Mouse (Mus musculus) lung, postnatal 0 days (tissue): ENCODE measurements at regions not wholly inside any gene's neighbourhood (a gene's known extent, or its start where the extent isn't known, plus 50 kb on each side); places are given as distances from the start of the nearest gene placed in this dataset.

Experiments used
- ATAC-seq: fragments of 200-750 bp; cut with Nextera tagmentation; 2 replicates; pipeline ENCODE4 v1.8.0; 2017; ENCODE audit warnings: moderate library complexity
- DNase-seq: peaks from one replicate; pipeline ENCODE4 v3.0.0-alpha.2; 2016; ENCODE audit warnings: low spot score
- H3K27ac ChIP-seq: fragments of 300-500 bp; sonication (generic); 2 replicates; pipeline ENCODE4 v1.5.1; 2014; ENCODE audit warnings: antibody characterized with exemption, mild to moderate bottlenecking, low read length, mixed read lengths
- H3K27me3 ChIP-seq: fragments of 300-500 bp; sonication (generic); replicated peaks from 2 replicates; pipeline ENCODE4 v1.6.1; 2014; ENCODE audit warnings: low read length, mixed read lengths; ENCODE audit not compliant: insufficient read depth
- H3K36me3 ChIP-seq: fragments of 300-500 bp; sonication (generic); 2 replicates; pipeline ENCODE4 v1.6.1; 2014; ENCODE audit warnings: low read length, mixed read lengths; ENCODE audit not compliant: insufficient read depth
- H3K4me1 ChIP-seq: fragments of 300-500 bp; sonication (generic); 2 replicates; pipeline ENCODE4 v1.6.1; 2014; ENCODE audit warnings: antibody characterized with exemption, low read depth, low read length, mixed read lengths; ENCODE audit not compliant: insufficient read depth
- H3K4me2 ChIP-seq: fragments of 300-500 bp; sonication (generic); replicated peaks from 2 replicates; pipeline ENCODE4 v1.6.1; 2014; ENCODE audit warnings: low read depth, mild to moderate bottlenecking, low read length, moderate library complexity, mixed read lengths
- H3K4me3 ChIP-seq: fragments of 300-500 bp; sonication (generic); 2 replicates; pipeline ENCODE4 v1.5.1; 2014; ENCODE audit warnings: low read depth, low read length
- H3K9ac ChIP-seq: fragments of 300-500 bp; sonication (generic); replicated peaks from 2 replicates; pipeline ENCODE4 v1.6.1; 2014; ENCODE audit warnings: low read depth, mild to moderate bottlenecking
- H3K9me3 ChIP-seq: fragments of 300-500 bp; sonication (generic); 2 replicates; pipeline ENCODE4 v1.6.1; 2016; ENCODE audit warnings: low read length, mixed read lengths
- CTCF ChIP-seq: IDR thresholded peaks from 2 replicates; pipeline ENCODE4 v1.5.1; 2016; ENCODE audit warnings: antibody characterized with exemption, mild to moderate bottlenecking
- EP300 ChIP-seq: IDR thresholded peaks from 2 replicates; pipeline ENCODE4 v1.6.1; 2016; ENCODE audit warnings: antibody characterized with exemption, mild to moderate bottlenecking, control low read depth
- WGBS: fragments of 180-500 bp; shearing (Covaris S2); extraction: QIAGEN DNeasy Blood & Tissue Kit; methylation state at CpG from one replicate; pipeline ENCODE4 v1.1.7; 2014; 5-methylcytosine and 5-hydroxymethylcytosine counted together

GRCm38 (mm10) chr3:144299239-144299638 lies 94.2 kb upstream of the Lmo4 start:
- no peaks in the 10 kb centered on the region for H3K27me3 ChIP-seq
- H3K4me1 ChIP-seq = no peaks in the 10 kb centered on the region
- no peak overlapping the region for H3K27ac ChIP-seq
- H3K9me3 ChIP-seq = no peaks in the 10 kb centered on the region
- no peak for TF ChIP-seq EP300
- no peak overlapping the region for H3K9ac ChIP-seq
- H3K36me3 ChIP-seq = no peaks in the 10 kb centered on the region
- DNase-seq = no peak
- no peak overlapping the region for H3K4me2 ChIP-seq
- ATAC-seq = no peak
- 79% methylated on average over 5 of the region's 5 CpGs for WGBS
- no peak overlapping the region for H3K4me3 ChIP-seq

- Histone ChIP-seq H3K4me1 (no peaks in the 10 kb centered on the region), H3K36me3 (no peaks in the 10 kb centered on the region), H3K27ac (no peak overlapping the region), H3K4me2 (no peak overlapping the region), H3K9ac (no peak overlapping the region), H3K27me3 (no peaks in the 10 kb centered on the region), H3K9me3 (no peaks in the 10 kb centered on the region), H3K4me3 (no peak overlapping the region)
- no peak for ATAC-seq
- WGBS = 75% methylated on average over 3 of the region's 3 CpGs
- no peak for DNase-seq
- TF ChIP-seq CTCF = no peak
- no peak for TF ChIP-seq EP300
These were observed 84.5 kb upstream of the Lmo4 start for GRCm38 (mm10) chr3:144289489-144289888.

GRCm38 (mm10) chr3:144286100-144286499 lies 81.1 kb upstream of the Lmo4 start:
- Histone ChIP-seq H3K9ac (no peak overlapping the region), H3K36me3 (no peaks in the 10 kb centered on the region), H3K27ac (no peak overlapping the region), H3K9me3 (no peaks in the 10 kb centered on the region), H3K4me1 (no peaks in the 10 kb centered on the region), H3K4me2 (no peak overlapping the region), H3K4me3 (no peak overlapping the region), H3K27me3 (no peaks in the 10 kb centered on the region)
- DNase-seq (no peak), ATAC-seq (no peak)
- TF ChIP-seq CTCF = no peak
- no peak for TF ChIP-seq EP300
- WGBS = 90% methylated on average over 8 of the region's 8 CpGs

- Histone ChIP-seq H3K36me3 (no peaks in the 10 kb centered on the region), H3K4me2 (no peak overlapping the region), H3K4me3 (no peak overlapping the region), H3K9me3 (no peaks in the 10 kb centered on the region), H3K27ac (no peak overlapping the region), H3K27me3 (no peaks in the 10 kb centered on the region), H3K4me1 (no peaks in the 10 kb centered on the region), H3K9ac (no peak overlapping the region)
- no peak for DNase-seq
- WGBS = 71% methylated on average over 3 of the region's 3 CpGs
- no peak for ATAC-seq
- TF ChIP-seq EP300 = no peak
- no peak for TF ChIP-seq CTCF
These were observed 79.3 kb upstream of the Lmo4 start for GRCm38 (mm10) chr3:144284326-144284725.

- TF ChIP-seq EP300 = no peak
- no peak for TF ChIP-seq CTCF
- H3K9me3 ChIP-seq = no peaks in the 10 kb centered on the region
These were observed 68.1 kb upstream of the Lmo4 start for GRCm38 (mm10) chr3:144273115-144273514.

GRCm38 (mm10) chr3:144270206-144270605 lies 65.2 kb upstream of the Lmo4 start:
- Histone ChIP-seq H3K4me2 (no peak overlapping the region), H3K9me3 (no peaks in the 10 kb centered on the region), H3K9ac (no peak overlapping the region), H3K36me3 (no peaks in the 10 kb centered on the region), H3K4me3 (no peak overlapping the region), H3K4me1 (no peaks in the 10 kb centered on the region), H3K27ac (no peak overlapping the region), H3K27me3 (no peaks in the 10 kb centered on the region)
- TF ChIP-seq CTCF = no peak
- no peak for TF ChIP-seq EP300
- ATAC-seq = no peak
- 84% methylated on average over 6 of the region's 6 CpGs for WGBS
- DNase-seq = no peak

More at GRCm38 (mm10) chr3:144273115-144273514, 68.1 kb upstream of the Lmo4 start:
- Histone ChIP-seq H3K4me3 (no peak overlapping the region), H3K27ac (no peak overlapping the region), H3K4me2 (no peak overlapping the region), H3K27me3 (no peaks in the 10 kb centered on the region), H3K4me1 (no peaks in the 10 kb centered on the region), H3K9ac (no peak overlapping the region), H3K36me3 (no peaks in the 10 kb centered on the region)
- DNase-seq (no peak), ATAC-seq (no peak)
- 87% methylated on average over 5 of the region's 5 CpGs for WGBS

GRCm38 (mm10) chr3:144264554-144264953 lies 59.5 kb upstream of the Lmo4 start:
- 27% methylated on average over 3 of the region's 3 CpGs for WGBS
- ATAC-seq (peak; percentile 75), DNase-seq (peak; percentile 81)
- TF ChIP-seq CTCF (no peak), EP300 (peak; percentile 36; the same call in 1 of the 2 replicates)
- Histone ChIP-seq H3K36me3 (no peaks in the 10 kb centered on the region), H3K9ac (no peak overlapping the region), H3K4me1 (no peaks in the 10 kb centered on the region; the same call in 1 of the 2 replicates), H3K9me3 (no peaks in the 10 kb centered on the region), H3K4me3 (no peak overlapping the region), H3K4me2 (no peak overlapping the region), H3K27me3 (no peaks in the 10 kb centered on the region), H3K27ac (no peak overlapping the region)
